18 mouse cellular contexts compared by ENCODE assay signal in the genomic region with DNA sequence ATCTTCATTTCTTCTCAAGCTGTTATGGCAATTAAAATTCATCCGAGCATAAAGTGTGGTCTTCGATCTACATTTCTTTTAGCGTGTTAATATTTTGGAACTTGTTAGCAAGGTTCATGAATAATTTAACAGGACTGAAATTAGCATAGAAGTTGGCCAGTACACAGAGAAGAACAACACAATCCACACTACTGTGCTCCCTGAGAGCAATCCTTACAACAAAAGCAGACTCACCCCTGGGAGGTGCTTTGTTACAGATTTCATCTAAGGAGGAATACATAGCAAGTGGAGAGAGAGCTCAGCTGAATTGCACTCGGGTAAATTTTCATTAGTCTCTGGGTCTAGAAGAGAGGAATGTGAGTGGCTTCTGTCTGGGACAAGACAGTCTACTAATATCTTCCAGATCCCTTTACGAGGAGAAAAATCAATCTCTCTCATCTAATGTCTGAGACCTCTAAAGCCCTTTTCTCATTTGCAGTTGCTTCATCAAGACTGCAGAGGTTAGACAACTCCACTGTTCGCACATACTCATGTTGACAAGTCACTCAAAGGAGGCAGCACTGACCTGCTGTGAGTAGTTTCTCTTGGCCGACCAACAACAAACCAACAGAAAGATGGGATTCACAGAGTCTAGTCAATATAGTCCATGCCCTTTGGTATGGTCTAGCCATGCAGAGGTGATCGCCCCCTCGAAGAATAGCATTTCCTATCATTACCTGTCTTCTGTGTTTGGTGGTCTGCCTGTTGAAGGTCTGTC.
DNase-seq lines count a peak whose midpoint lies in the region; ATAC-seq and TF ChIP-seq lines count a peak whose summit lies in the region.
"Had no signal": no experiment of that assay in that cellular context is flagged by ENCODE, and none has a peak within 500 bp of the region (broad histone marks: within the 10 kb centered on the region; RNA-seq: fewer than 3 reads in every experiment).

No protein-coding gene starts in this region.

- ATAC-seq in midbrain, embryonic 11.5 days (ENCODE audit: low FRiP score) = peak; percentile 84
- ATAC-seq in midbrain, postnatal 0 days (ENCODE audit: low FRiP score) = no peak
- ATAC-seq in forebrain, embryonic 15.5 days (replicated peaks) = peak; percentile 74; the same call in 1 of the 2 replicates
- ATAC-seq in hindbrain, postnatal 0 days = 0 out of 2 replicates have a peak, but pooled peaks have one; percentile 47
- ATAC-seq: intestine, embryonic 16.5 days had no signal

- H3K4me2 ChIP-seq in midbrain, embryonic 11.5 days = no peak overlapping the region
- H3K4me2 ChIP-seq in midbrain, postnatal 0 days (ENCODE audit: low read depth, low read length, poor library complexity, severe bottlenecking) = no peak overlapping the region
- H3K4me2 ChIP-seq in forebrain, embryonic 15.5 days (replicated peaks) = no peak overlapping the region
- H3K4me2 ChIP-seq in hindbrain, postnatal 0 days (ENCODE audit: low read depth, low read length) = no peak overlapping the region
- H3K4me2 ChIP-seq: embryonic facial prominence, embryonic 12.5 days; heart, embryonic 12.5 days; kidney, embryonic 15.5 days had no signal

- H3K4me3 ChIP-seq in midbrain, embryonic 11.5 days (ENCODE audit: low read depth, low read length) = no peak overlapping the region
- no peak overlapping the region for H3K4me3 ChIP-seq in midbrain, postnatal 0 days (ENCODE audit: low read depth, low read length)
- H3K4me3 ChIP-seq in forebrain, embryonic 15.5 days = no peak overlapping the region
- no peak overlapping the region for H3K4me3 ChIP-seq in hindbrain, postnatal 0 days (ENCODE audit: low read length)
- H3K4me3 ChIP-seq: embryonic facial prominence, embryonic 12.5 days; heart, embryonic 12.5 days; kidney, embryonic 15.5 days had no signal

- no peak overlapping the region; the same call in 1 of the 2 replicates for H3K27ac ChIP-seq in midbrain, embryonic 11.5 days (ENCODE audit: low read depth, low read length)
- no peak overlapping the region for H3K27ac ChIP-seq in midbrain, postnatal 0 days (ENCODE audit: low read depth, low read length)
- H3K27ac ChIP-seq in forebrain, embryonic 15.5 days (replicated peaks) = no peak overlapping the region
- no peak overlapping the region for H3K27ac ChIP-seq in hindbrain, postnatal 0 days
- H3K27ac ChIP-seq: embryonic facial prominence, embryonic 12.5 days; kidney, embryonic 15.5 days had no signal

- 56% methylated on average over 9 of the region's 9 CpGs for WGBS in midbrain, embryonic 11.5 days
- 40% methylated on average over 9 of the region's 9 CpGs for WGBS in midbrain, postnatal 0 days
- 44% methylated on average over 9 of the region's 9 CpGs for WGBS in forebrain, embryonic 15.5 days
- WGBS in hindbrain, postnatal 0 days = 27% methylated on average over 9 of the region's 9 CpGs

- TF ChIP-seq CTCF in midbrain, postnatal 0 days (IDR thresholded peaks at IDR 0.05) = no peak
- no peak for TF ChIP-seq CTCF in hindbrain, postnatal 0 days (IDR thresholded peaks at IDR 0.05; ENCODE audit: low read depth)

- peaks cover 4% of the 10 kb centered on the region; the same call in 1 of the 2 replicates for H3K4me1 ChIP-seq in midbrain, embryonic 11.5 days (ENCODE audit: control insufficient read depth, insufficient read depth, low read length)
- no peaks in the 10 kb centered on the region for H3K4me1 ChIP-seq in midbrain, postnatal 0 days (ENCODE audit: insufficient read depth, low read length)
- peaks cover 4% of the 10 kb centered on the region for H3K4me1 ChIP-seq in forebrain, embryonic 15.5 days
- no peaks in the 10 kb centered on the region for H3K4me1 ChIP-seq in hindbrain, postnatal 0 days (ENCODE audit: insufficient read depth, low read length)
- H3K4me1 ChIP-seq: embryonic facial prominence, embryonic 12.5 days; heart, embryonic 12.5 days; kidney, embryonic 15.5 days had no signal

- H3K27me3 ChIP-seq in midbrain, embryonic 11.5 days (ENCODE audit: control insufficient read depth, insufficient read depth, low read length) = no peaks in the 10 kb centered on the region
- no peaks in the 10 kb centered on the region for H3K27me3 ChIP-seq in midbrain, postnatal 0 days (ENCODE audit: insufficient read depth, low read length)
- H3K27me3 ChIP-seq in forebrain, embryonic 15.5 days = no peaks in the 10 kb centered on the region
- no peaks in the 10 kb centered on the region for H3K27me3 ChIP-seq in hindbrain, postnatal 0 days (ENCODE audit: insufficient read depth, low read length)
- H3K27me3 ChIP-seq: embryonic facial prominence, embryonic 12.5 days; heart, embryonic 12.5 days; kidney, embryonic 15.5 days had no signal

- no peak overlapping the region for H3K9ac ChIP-seq in midbrain, embryonic 11.5 days (ENCODE audit: low read length)
- no peak overlapping the region for H3K9ac ChIP-seq in midbrain, postnatal 0 days (replicated peaks; ENCODE audit: low read length, poor library complexity, severe bottlenecking)
- H3K9ac ChIP-seq in forebrain, embryonic 15.5 days (replicated peaks) = no peak overlapping the region
- H3K9ac ChIP-seq in hindbrain, postnatal 0 days (replicated peaks; ENCODE audit: low read length) = no peak overlapping the region
- H3K9ac ChIP-seq: embryonic facial prominence, embryonic 12.5 days; heart, embryonic 12.5 days; kidney, embryonic 15.5 days had no signal

- peak; percentile 90 for DNase-seq in midbrain, embryonic 11.5 days (ENCODE audit: low spot score, missing footprints)
- no peak for DNase-seq in midbrain, postnatal 0 days (ENCODE audit: low spot score)
- no peak for DNase-seq in hindbrain, postnatal 0 days (ENCODE audit: low spot score)
- no peak for DNase-seq in right cerebral cortex, postnatal 36 days (ENCODE audit: low spot score in 2 of 2)
- DNase-seq in thymus, postnatal 4 days = no peak
- no peak for DNase-seq in kidney, postnatal 36 days
- DNase-seq: cerebellum, adult 9-11 months; heart, postnatal 36 days; left cerebral cortex, postnatal 4 days; lung, adult 18-20 months; lung, postnatal 36 days; spleen, adult 18-20 months; thymus, adult 2 months had no signal

- no peaks in the 10 kb centered on the region for H3K9me3 ChIP-seq in midbrain, embryonic 11.5 days (ENCODE audit: control insufficient read depth, low read length)
- H3K9me3 ChIP-seq in midbrain, postnatal 0 days (ENCODE audit: low read length) = no peaks in the 10 kb centered on the region
- H3K9me3 ChIP-seq in forebrain, embryonic 15.5 days = no peaks in the 10 kb centered on the region; the same call in 1 of the 2 replicates
- no peaks in the 10 kb centered on the region for H3K9me3 ChIP-seq in hindbrain, postnatal 0 days (ENCODE audit: low read length)
- H3K9me3 ChIP-seq: embryonic facial prominence, embryonic 12.5 days; heart, embryonic 12.5 days; kidney, embryonic 15.5 days had no signal

- H3K36me3 ChIP-seq in midbrain, embryonic 11.5 days (ENCODE audit: control insufficient read depth, insufficient read depth, low read length) = no peaks in the 10 kb centered on the region
- H3K36me3 ChIP-seq in midbrain, postnatal 0 days (ENCODE audit: insufficient read depth, low read length) = no peaks in the 10 kb centered on the region
- H3K36me3 ChIP-seq in forebrain, embryonic 15.5 days = no peaks in the 10 kb centered on the region
- H3K36me3 ChIP-seq in hindbrain, postnatal 0 days (ENCODE audit: insufficient read depth, low read length) = no peaks in the 10 kb centered on the region
- H3K36me3 ChIP-seq: embryonic facial prominence, embryonic 12.5 days; heart, embryonic 12.5 days; kidney, embryonic 15.5 days had no signal
